Mouse (Mus musculus): Measurements from ENCODE around the gene Akap1.
"Not testable (repeated sequence)": the region's sequence is repeated elsewhere in the genome, so short reads cannot be mapped to it uniquely, and the experiment has no call there.

The Akap1 gene

DNA sequence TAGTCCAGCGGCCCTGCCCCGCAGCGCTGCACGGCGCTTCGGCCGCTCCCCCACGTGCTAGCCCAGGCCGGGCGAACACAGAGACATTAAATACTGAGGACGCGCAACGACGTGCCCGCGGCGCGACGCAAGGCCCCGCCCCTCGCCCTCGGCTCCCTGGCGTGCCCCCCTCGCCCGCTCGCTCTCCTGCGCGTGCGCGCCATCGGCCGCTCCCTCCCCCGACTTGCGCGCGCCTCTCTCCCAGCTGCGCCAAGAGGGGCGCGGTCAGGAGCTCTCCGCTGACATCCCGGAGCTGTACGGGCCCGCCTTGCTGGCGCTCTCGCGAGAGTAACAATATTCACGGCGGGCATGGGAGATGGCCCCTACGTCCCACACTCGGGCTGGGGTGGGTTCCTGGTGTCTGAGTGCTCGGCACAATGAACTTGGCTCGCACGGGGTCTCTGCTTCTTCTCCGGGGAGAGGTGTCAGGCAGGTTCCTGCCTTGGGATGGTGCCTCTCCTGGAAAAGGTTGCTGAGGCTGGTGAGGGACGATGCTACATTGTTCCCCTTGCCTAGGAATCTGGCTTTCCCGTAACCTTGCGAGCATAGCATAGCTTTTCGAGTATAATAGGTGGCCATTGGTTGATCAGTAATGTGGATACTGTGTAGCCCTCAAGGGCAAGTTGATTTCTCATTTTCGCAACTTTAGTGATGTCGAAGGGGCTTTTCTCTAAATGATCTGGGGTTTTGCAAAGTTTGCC is at the start of gene Akap1:
Gene Akap1 (minus strand): TSS at position 129 of the 740 bp plus-strand sequence.
- DNase-seq, result peak; percentile 99

DNA sequence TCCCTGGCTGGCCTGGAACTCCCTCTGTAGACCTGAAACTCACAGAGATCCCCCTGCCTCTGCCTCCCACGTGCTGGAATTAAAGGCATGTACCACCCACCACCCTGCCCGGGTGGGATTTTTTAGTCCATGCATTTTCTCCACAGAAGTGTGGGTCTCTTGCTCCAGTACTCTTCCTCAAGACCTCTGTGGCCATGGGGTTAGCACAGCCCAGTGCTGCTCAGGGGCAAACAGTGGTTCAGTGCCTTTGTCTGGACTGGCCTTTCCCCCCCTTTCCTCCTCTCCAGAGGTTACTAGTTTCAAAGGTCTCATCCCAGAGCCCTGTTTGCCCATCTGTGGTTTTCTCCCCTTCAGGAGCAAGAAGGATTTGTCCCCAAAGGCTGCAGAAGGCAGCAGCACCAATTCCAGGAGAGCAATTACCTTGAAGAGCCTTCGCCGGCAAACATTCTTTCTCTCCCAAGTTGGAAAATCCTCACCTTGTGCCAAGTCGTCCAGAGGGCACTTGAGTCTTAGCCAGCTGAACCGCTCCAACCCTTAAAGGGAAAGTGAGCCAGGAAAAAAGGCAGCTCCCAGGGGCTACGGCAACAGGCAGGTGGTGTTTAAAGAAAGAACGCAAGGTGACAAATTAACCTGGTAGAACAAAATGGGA is 45.1 kb upstream of the Akap1 start:
- DNase-seq, result peak; percentile 89

DNA sequence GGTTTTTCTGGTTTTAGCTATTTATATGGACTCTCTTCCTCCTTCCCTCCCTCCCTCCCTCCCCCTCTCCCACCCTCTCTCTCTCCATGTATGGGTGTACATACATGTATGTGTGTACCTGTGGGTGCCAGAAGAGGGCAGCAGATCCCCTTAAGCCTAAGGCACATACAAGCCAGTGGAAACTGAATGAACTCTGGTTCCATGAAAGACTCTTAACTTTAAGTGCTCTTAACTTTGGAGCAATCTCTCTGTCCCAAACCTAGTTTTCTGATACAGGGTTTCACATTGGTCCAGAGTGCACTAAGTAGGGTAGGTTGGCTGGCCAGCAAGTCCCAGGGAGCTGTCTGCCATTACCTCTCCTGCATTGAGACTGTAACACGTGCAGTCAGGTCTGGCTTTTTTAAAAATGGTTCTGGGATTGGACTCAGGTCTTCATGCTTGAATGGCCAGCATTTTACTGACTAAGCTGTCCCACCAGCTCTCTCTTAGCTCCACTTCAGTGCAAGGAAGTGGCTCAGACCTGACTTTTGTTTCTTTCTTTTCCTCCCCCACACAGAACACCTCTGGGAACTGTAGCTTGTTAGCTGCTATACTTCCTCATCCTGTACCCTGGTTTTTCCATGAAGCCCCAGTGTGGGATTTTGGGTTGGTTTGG is 44.3 kb upstream of the Akap1 start:
- DNase-seq, result peak; percentile 84

DNA sequence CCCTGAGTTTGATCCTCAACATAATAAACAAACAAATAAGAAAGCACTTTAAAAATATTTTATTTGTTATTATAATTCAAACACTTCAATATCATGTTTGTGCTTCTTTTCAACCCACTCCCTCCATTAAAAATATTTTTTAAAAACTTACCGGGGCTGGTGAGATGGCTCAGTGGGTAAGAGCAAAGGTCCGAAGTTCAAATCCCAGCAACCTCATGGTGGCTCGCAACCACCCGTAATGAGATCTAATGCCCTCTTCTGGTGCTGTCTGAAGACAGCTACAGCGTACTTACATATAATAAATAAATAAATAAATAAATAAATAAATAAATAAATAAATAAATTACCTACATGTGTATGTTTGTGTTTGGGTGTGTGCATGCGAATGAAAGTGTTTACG is 43.5 kb upstream of the Akap1 start:
- DNase-seq, result no peak

DNA sequence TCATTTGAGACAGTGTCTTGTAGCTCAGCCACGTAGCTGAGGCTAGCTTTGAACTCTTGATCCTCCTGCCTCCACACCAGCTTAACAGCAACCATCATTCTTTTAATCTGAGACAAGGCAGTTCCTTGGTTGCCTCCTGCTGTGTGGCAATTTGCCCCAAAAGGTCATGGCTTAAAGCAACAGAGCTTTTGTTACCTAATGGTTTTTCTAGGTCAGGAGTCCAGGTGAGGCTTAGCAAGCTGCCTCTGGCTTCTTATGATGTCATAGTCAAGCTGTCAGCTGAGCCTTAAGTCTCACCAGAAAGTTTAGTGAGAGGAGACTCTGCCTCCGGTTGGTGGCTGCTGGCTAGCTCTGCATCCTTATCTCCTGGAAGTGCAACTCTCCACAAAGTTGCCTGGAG is 41.2 kb upstream of the Akap1 start:
- DNase-seq, result peak; percentile 61

DNA sequence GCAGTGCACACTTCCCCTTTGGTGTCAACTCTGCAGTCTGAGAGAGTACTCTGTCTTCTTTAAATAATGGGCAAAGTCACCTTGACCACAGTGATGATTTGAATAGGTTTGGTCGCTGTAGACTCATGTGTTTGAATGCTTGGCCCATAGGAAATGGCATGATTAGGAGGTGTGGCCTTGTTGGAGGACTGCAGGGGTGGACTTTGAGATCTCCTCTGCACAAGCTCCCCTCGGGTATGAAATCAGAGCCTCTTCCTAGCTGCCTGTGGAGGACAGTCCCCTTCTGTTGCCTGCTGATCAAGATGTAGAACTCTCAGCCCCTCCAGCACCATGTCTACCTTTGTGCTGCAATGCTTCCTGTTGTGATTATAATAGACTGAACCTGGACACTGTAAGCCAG is 39.7 kb upstream of the Akap1 start:
- no peak for DNase-seq

DNA sequence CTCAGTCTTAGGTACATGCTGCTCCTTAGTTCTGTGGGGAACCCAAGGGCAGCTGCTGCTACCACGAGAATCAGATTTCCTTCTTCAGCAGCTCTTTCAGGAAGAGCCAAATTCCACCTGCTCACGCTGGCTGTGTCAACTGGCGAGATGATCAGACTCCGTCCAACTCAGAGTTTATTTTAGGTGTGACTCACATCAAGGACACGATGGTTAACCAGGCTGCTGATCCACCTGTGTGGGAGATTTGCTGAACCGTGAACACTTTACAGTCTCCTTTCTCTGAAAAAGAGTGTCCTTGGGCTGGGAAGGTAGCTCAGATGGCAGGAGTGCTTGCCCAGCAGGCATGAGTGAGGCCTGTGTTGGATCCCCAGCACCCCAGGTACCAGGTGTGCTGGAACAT is 38.4 kb upstream of the Akap1 start:
- DNase-seq, result no peak

DNA sequence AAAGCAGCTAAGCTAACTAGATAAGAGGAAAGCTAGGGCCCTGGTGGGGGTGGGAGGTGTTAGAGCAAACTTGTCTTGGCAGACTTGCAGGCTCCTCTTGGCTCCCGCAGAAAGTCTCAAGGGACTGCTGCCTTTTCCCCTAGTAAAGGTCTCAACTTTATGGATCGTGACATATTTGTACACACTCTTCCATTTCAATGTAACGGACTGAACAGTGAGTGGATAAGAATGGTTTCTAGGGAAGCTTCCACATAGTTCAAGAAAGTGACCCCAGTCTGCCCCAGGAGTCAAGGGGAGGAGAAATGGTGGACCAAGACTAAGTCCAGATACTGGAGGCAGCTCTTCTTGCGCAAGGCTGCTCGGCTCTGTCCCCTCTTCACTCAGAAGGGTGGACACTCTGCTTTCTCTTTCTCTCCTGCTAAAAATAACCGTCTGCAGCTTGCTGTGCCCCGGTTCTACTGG is 37.0 kb upstream of the Akap1 start:
- DNase-seq, result peak; percentile 73

DNA sequence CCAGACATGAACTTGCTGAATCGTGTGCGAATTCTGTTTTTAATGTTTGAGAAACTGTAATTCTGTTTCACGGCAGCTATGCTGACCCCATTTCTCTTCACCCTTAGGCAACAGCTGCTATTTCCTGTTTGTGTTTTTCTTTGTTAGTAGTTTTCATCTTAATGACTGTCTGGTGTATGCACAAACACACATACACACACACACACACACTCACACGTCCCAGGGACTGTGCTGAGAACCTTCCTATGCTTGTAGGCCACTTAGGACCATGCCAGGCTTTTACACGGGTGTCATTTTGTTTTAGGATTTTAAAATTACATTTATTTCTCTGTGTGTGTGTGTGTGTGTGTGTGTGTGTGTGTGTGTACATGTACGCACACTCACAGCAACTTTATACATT is 35.2 kb upstream of the Akap1 start:
- DNase-seq, result peak; percentile 63

DNA sequence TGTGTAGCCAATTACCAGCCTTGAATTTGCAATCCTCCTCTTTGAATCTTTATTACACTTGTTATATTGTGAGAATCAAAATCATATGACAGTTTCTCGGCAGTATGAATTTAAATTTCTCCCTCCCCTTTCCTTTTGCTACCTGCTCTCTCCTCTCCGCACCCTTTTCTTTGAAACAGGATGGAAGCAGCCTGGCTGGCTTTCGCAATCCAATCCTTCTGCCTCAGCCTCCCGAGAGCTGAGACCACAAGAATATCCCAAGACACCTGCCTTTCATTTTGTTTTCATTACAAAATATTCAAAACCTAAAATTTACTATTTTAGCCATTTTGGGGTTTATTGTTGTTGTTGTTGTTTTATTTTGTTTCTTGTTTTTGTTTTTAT is 34.0 kb upstream of the Akap1 start:
- no peak for DNase-seq

DNA sequence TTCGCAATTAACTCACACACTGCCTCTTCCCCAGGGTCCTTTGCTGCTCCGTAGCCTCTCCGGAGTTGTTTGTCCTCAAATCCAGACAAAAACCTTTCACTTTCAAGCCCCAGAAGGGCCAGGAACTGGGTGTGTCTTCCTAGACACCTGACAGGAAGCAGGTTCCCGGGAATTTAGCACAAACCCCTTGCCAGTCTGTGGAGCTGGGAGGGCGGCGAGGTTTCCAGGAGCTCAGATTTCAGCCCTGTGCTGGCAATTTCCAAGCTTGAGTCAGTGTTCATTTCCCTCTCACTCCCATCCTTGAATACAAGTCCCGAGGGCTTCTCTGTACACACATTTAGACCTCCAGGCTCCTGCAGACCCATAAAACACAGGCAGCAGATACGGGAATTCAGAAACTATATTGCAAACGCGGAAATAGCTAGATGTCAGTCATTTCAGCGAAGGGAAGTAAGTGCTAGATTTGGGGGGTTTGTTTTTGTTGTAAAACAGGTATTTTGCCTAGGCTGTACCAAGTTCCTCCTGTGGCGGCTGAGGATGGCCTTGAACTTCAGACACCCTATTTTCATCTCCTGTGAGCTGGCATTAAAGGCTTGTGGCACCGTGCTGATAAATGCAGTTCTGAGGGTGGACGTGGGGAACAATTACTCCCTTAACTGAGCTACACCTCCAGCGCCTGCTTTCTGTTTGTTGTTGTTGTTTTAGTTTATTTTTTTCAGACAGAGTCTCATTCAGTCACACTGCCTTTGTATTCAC is 33.4 kb upstream of the Akap1 start:
- peak; percentile 52 for DNase-seq

DNA sequence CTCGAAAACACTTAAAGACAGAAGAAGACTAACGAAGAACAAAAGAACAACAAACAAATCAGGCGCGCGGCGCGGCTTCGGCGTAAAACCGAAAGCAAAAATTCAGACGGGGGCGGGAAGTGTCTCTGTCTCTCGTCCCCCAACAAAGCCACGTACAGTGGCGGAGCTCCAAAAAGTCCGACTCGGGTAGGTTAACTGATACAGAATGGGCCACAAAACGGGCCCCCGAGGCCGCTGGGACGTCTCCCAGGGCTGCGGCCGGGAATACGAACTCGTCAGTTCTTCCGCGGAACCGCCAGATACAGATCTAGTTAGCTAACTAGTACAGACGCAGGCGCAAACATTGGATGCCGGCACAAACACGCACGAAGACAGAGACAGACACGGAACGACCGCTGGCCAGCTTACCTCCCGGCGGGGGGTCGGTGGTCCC is 31.4 kb upstream of the Akap1 start:
- DNase-seq, result peak; percentile 30

DNA sequence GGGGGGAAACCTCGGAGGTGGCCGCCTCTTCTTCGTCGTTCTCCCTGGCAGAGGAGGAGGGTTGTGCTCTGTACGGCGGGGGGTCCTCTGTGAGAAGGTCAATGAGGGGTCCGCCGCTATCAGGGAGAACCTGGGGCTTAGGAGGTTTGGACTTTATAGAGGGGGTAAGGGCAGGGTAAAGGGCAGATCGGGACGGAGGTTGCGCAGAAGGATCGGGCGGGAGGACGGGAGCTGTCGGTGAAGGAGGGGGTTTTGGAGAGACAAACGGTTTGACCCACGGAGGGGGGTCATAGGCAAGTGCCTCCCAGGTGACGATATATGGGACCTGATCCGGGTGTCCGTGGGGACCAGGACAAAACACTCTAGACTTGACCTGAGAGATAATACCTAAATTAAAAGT is 30.8 kb upstream of the Akap1 start:
- DNase-seq, result not testable (repeated sequence)

DNA sequence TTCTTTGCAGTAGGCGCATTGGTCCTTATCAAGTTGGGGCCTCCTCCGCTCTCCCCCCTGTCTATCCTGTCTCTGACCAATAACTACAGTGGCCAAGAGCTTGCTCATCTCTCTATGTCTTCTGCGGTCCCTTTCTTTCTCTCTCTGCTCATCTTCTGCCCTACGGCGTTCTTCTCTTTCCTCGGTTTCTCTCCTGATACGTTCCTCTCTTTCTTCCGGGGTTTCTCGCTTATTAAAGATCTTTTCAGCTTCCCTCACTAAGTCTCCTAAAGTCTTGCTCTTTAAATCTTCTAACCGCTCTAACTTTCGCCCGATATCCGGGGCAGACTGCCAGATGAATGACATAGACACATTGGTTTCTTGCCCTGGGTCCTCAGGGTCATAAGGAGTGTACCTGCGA is 29.9 kb upstream of the Akap1 start:
- DNase-seq, result not testable (repeated sequence)

DNA sequence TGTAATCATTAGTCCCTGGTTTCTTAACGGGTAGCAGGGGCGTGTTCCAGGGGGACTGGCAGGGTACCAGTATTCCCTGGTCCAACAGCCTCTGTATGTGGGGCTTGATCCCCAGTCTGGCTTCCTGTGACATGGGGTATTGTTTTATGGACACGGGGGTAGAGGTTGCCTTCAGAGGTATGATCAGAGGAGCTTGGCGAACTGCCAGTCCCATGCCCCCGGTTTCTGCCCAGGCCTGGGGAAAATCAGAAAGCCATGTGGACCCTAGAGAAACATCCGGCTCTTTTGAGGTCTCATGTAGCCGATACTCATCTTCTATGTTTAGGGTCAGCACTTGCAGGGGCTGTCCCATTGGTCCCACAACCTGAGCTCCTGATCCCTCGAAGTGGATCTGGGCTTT is 29.1 kb upstream of the Akap1 start:
- not testable (repeated sequence) for DNase-seq

DNA sequence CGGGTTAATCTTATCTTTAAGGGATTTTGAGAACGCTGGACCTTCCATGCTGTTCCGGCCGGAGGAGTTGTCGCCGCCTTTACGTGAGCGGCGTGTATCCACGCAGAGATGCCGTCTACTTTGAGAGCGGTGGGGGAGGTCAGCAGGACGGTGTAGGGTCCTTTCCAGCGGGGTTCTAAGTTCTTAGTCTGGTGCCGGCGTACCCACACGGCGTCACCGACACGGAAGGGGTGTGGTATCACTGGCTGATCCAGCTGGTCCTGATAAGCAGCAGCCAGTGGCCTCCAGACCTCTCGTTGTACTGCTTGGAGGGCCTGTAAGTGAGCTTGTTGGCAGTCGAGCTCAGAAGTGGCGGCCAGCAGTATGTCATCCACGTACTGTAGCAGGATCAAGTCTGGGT is 28.4 kb upstream of the Akap1 start:
- not testable (repeated sequence) for DNase-seq

DNA sequence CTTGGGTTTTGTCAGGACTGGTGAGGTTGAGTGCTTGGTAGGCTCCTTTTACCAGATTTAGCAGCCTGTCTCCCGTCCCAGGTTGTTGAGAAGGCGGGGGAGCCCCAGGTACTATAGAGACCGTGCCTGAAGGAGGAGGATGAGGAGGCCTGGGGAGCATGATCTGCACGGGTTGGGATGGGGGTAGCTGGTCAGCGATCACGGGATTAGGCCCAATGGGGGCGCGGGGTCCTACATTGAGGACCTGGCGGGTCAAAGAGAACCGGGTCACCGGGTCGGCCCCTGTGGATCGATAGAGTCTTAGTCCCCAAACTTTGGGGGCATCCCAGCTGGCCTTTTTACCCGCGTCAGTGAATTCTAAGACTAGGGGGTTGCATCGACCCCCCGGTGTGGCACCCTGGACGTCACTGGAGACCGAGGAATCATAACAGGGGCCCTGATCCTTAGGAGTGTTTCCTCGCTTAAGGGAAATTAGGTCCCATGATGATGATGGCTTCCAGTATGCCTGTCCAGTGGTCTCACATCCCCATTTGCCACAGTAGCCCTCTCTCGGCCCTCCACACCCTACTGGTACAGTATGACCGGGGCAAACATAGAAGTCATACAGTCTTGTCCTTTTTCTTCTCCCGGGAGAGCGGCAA is 27.7 kb upstream of the Akap1 start:
- DNase-seq, result peak; percentile 56

DNA sequence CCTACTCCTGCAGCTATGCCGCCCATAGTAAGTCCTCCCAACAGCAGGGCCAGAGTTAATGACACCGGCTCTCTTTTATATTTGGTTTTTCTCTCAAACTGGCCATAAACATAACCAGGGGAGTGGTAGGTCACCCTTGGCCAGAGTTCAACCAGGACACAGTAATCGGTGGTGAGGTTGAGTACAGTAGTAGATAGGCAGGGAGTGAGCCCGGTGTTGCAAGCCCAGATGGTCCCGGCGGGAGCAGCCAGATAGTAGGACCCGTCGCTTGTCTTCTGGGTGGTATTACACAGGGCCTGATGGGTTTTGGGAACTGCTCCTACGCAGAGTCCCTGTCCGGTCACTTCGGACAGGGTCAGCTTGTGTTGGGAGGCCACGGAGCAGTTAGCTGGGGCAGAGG is 27.1 kb upstream of the Akap1 start:
- DNase-seq, result peak; percentile 38

DNA sequence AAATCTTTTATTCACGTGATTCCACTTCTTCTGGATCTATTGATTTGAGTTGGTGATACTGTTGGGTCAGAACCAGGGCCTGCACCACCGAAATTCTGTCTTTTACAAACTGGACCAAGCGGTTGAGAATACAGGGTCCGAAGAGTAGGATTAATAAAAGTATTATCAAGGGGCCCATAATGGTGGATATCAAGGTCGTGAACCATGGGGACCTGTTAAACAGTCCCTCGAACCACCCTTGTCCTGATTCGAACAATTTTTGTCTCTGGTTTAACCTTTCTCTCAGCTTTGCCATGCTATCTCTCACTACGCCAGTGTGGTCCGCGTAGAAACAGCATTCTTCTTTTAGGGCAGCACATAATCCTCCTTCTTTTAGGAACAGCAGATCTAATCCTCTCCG is 26.5 kb upstream of the Akap1 start:
- DNase-seq, result not testable (repeated sequence)

DNA sequence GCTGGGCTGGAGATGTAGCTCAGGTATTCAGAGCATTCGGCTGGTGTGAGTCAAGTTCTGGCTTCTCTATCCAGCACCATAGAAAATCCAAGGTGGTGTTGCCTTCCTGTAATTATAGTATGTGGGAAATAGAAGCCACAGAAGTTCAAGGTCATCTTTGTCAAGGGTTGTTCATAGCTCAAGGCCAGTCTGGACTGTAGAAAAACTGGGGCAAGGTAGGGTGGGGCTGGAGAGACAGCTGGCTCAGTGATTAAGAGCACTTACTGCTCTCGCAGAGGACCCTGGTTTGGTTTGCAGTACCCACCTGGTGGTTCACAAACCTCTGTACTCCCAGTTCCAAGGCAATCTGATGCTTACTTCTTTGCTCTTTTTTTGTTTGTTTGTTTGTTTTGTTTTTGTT is 24.6 kb upstream of the Akap1 start:
- DNase-seq, result no peak

DNA sequence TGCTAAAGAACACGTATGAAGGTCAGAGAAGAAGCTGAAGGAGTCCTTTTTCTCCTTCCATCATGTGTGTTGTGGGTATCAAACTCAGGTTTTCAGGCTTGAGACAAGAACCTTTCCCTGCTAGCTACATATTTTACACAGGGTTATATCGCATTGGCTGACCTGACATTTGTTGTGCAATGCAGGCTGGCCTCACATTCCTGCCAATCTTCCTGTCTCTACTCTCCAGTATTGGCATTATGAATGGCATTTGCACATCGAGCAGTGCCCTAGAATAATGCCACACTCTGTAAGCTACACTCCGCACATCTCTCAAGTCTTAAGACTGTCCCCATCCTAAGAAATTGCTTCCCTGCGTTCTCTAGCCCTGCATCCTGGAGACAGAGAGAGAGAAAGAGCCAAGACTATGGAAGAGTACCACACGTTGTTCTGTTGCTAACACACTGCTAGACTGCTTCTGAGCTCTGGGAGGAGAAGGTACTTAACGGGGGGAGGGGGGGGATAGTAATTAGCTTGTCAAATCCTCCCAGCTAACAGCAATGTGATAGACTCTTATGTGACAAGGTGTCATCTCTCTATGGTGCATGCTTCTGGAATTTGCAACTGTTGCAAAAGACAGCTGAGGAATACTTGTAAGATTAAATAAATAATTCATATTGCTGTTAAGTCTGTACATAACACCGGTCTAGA is 20.1 kb upstream of the Akap1 start:
- no peak for DNase-seq

DNA sequence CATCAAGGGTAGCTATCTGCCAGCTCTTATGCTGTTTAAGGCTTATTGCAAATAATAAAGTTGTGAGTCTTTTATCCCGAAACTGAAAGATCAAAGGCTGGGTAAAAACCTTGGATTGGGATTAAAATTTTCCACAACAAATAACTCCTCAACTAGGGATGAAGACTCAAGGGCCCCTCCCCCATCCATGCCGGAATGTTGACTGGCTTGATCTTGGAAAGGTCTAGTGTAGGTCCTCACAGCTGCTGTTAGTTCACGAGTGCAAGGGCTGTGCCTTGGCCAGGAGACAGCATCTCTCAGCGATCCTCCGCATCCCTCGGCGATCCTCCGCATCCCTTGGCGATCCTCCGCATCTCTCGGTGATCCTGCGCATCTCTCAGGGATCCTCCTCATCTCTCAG is 13.6 kb upstream of the Akap1 start:
- DNase-seq, result no peak
